Mouse (Mus musculus) adrenal gland, postnatal 14 days (tissue): ENCODE results near the gene Cd6. TPM values are rescaled to one million over a fixed set of nuclear protein-coding genes. Genes with fewer than 3 reads are reported as not detected.

Source experiments
- total RNA-seq: library from RNA; stranded (reverse); gene quantifications from 2 replicates; pipeline ENCODE4 v1.2.3, GENCODE M21; 2021

Cd6 gene
- total RNA-seq, 1 experiment from 2014 or later: 0.41 TPM

Other genes starting within 250 kb of the Cd6 start
- 253 and 279 TPM in 2 replicates for gene Ddb1, start 224.7 kb downstream of the Cd6 start, total RNA-seq
- gene Tkfc, start 224.4 kb downstream of the Cd6 start, total RNA-seq: 20.1 and 29.6 TPM in 2 replicates
- gene Vwce, start 195.8 kb downstream of the Cd6 start, total RNA-seq: 1.2 and 2.2 TPM in 2 replicates
- gene Pga5, start 152.0 kb downstream of the Cd6 start, total RNA-seq: not detected in 2 replicates
- gene Vps37c, start 141.3 kb downstream of the Cd6 start, total RNA-seq: 19.1 and 23.6 TPM in 2 replicates
- 1.3 and 8.7 TPM in 2 replicates for gene Cd5, start 91.1 kb downstream of the Cd6 start, total RNA-seq
- gene Slc15a3, start 9.7 kb upstream of the Cd6 start, total RNA-seq: 2.0 and 2.6 TPM in 2 replicates
- 19.6 and 20.2 TPM in 2 replicates for gene Tmem132a, start 39.9 kb upstream of the Cd6 start, total RNA-seq
- 92.7 and 101 TPM in 2 replicates for gene Tmem109, start 51.9 kb upstream of the Cd6 start, total RNA-seq
- 125 and 126 TPM in 2 replicates for gene Prpf19, start 65.2 kb upstream of the Cd6 start, total RNA-seq
- not detected in 2 replicates for gene Zp1, start 90.6 kb upstream of the Cd6 start, total RNA-seq
- gene Ptgdr2, start 107.1 kb upstream of the Cd6 start, total RNA-seq: not detected in 2 replicates
- gene Ccdc86, start 119.2 kb upstream of the Cd6 start, total RNA-seq: 13.6 and 14.2 TPM in 2 replicates
- 4.4 and 8.0 TPM in 2 replicates for gene Ms4a10, start 144.6 kb upstream of the Cd6 start, total RNA-seq
- gene Ms4a15, start 163.2 kb upstream of the Cd6 start, total RNA-seq: not detected in 2 replicates
- gene Ms4a18, start 188.0 kb upstream of the Cd6 start, total RNA-seq: not detected in 2 replicates